Mouse (Mus musculus): ENCODE measurements at regions not wholly inside any gene's neighbourhood (a gene's known extent, or its start where the extent isn't known, plus 50 kb on each side); places are given as distances from the start of the nearest gene placed in this dataset.
A peak's percentile ranks its signal among the peaks of the same experiment; 100 is the strongest.

DNA sequence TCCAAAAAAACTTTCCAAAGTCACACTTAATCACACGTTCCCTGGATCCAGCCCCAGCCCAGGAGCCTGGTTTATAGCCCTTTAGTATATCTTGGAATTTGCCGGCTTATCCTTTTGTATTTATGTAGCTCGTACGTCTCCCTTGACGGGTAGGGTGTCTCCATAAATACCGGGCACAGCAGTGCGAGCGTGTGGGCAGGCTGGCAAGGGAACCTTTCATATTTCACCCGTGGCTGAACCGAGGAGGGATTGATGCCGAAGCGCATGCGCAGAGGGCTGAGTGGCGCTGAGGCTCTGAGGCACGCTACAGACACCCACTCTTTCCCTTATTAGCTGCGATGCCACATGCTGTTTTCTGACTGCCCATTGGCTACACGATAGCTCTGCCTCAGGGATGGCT lies 301.9 kb upstream of the Kcnab2 start:
- no peak overlapping the region for H3K27ac ChIP-seq (ENCODE audit: low read depth)
- DNase-seq (peak; percentile 4), ATAC-seq (ENCODE audit: insufficient read depth) (no peak)
- H3K9ac ChIP-seq = no peak overlapping the region
- no peak overlapping the region for H3K4me3 ChIP-seq (ENCODE audit: low read depth, low read length)
- H3K4me1 ChIP-seq (ENCODE audit: insufficient read depth) = no peaks in the 10 kb centered on the region
- no peak for TF ChIP-seq CTCF (IDR thresholded peaks at IDR 0.05; ENCODE audit: low read depth)
- no peak overlapping the region for H3K4me2 ChIP-seq
- WGBS = 72% methylated on average over 17 of the region's 17 CpGs
- H3K27me3 ChIP-seq (ENCODE audit: insufficient read depth, low read length) = no peaks in the 10 kb centered on the region
- no peaks in the 10 kb centered on the region for H3K36me3 ChIP-seq (ENCODE audit: insufficient read depth)
- no peaks in the 10 kb centered on the region for H3K9me3 ChIP-seq (ENCODE audit: low read depth, low read length)

- Histone ChIP-seq H3K36me3 (ENCODE audit: insufficient read depth) (no peaks in the 10 kb centered on the region), H3K4me2 (no peak overlapping the region), H3K9ac (no peak overlapping the region), H3K4me3 (ENCODE audit: low read depth, low read length) (no peak overlapping the region), H3K4me1 (ENCODE audit: insufficient read depth) (no peaks in the 10 kb centered on the region), H3K27me3 (ENCODE audit: insufficient read depth, low read length) (no peaks in the 10 kb centered on the region), H3K9me3 (ENCODE audit: low read depth, low read length) (no peaks in the 10 kb centered on the region), H3K27ac (ENCODE audit: low read depth) (no peak overlapping the region)
- no peak for ATAC-seq (ENCODE audit: insufficient read depth)
- 65% methylated on average over 6 of the region's 6 CpGs for WGBS
- TF ChIP-seq CTCF (IDR thresholded peaks at IDR 0.05; ENCODE audit: low read depth) = no peak
- no peak for DNase-seq
These were observed 298.1 kb upstream of the Kcnab2 start for GRCm38 (mm10) chr4:152775801-152776200.

DNA sequence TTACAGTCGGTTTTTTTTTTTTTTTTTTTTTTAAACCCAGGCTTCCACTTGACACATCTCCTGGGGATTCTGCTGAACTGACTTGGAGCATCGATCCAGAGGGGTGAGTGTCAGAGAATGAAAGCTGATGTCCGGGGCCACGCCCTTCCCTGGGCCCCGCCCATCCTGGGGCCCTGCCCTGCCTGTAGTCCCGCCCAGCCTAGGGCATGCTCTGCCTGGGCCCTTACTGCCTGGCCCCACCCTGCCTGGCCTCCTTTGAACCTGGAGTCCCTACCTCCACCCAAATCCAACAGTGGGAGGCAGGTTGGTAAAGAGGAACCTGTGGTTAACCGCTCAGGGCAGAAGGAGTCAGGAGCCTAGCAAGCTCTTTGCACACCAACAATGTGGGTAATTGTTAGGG lies 293.7 kb upstream of the Kcnab2 start:
- WGBS = 72% methylated on average over 7 of the region's 7 CpGs
- no peaks in the 10 kb centered on the region for H3K4me1 ChIP-seq (ENCODE audit: insufficient read depth)
- H3K4me3 ChIP-seq (ENCODE audit: low read depth, low read length) = no peak overlapping the region
- DNase-seq = no peak
- no peak overlapping the region for H3K9ac ChIP-seq
- H3K27me3 ChIP-seq (ENCODE audit: insufficient read depth, low read length) = no peaks in the 10 kb centered on the region
- TF ChIP-seq CTCF (IDR thresholded peaks at IDR 0.05; ENCODE audit: low read depth) = no peak
- H3K9me3 ChIP-seq (ENCODE audit: low read depth, low read length) = no peaks in the 10 kb centered on the region
- H3K4me2 ChIP-seq = no peak overlapping the region
- no peak for ATAC-seq (ENCODE audit: insufficient read depth)
- no peaks in the 10 kb centered on the region for H3K36me3 ChIP-seq (ENCODE audit: insufficient read depth)
- no peak overlapping the region for H3K27ac ChIP-seq (ENCODE audit: low read depth)

DNA sequence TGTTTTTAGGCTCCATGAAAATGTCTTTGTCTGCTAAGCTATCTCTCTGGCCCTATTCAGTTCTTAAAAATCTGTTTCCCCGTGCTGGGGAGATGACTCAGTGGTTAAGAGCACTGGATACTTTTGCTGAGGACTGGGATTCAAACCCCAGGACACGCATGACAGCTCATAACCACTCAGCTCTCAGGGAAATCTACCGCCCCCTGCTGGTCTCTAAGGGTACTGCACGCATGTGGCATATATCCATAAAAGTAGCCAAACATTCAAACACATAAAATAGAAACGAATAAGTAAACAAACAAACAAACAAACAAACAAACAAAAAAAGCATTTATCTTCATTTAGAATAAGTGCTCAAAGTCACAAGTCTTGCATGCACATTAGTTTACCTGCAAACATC lies 289.7 kb upstream of the Kcnab2 start:
- ATAC-seq (ENCODE audit: insufficient read depth) (no peak), DNase-seq (no peak)
- Histone ChIP-seq H3K4me3 (ENCODE audit: low read depth, low read length) (no peak overlapping the region), H3K36me3 (ENCODE audit: insufficient read depth) (no peaks in the 10 kb centered on the region), H3K9ac (no peak overlapping the region), H3K4me2 (no peak overlapping the region), H3K27me3 (ENCODE audit: insufficient read depth, low read length) (no peaks in the 10 kb centered on the region), H3K9me3 (ENCODE audit: low read depth, low read length) (peaks cover 4% of the 10 kb centered on the region; the same call in 1 of the 2 replicates), H3K4me1 (ENCODE audit: insufficient read depth) (no peaks in the 10 kb centered on the region), H3K27ac (ENCODE audit: low read depth) (no peak overlapping the region)
- WGBS = 81% methylated on average over 5 of the region's 5 CpGs
- TF ChIP-seq CTCF (IDR thresholded peaks at IDR 0.05; ENCODE audit: low read depth) = peak; percentile 46

GRCm38 (mm10) chr4:152763116-152763515 lies 285.4 kb upstream of the Kcnab2 start:
- H3K4me3 ChIP-seq (ENCODE audit: low read depth, low read length) = no peak overlapping the region
- H3K9ac ChIP-seq = no peak overlapping the region
- no peaks in the 10 kb centered on the region for H3K4me1 ChIP-seq (ENCODE audit: insufficient read depth)
- TF ChIP-seq CTCF (IDR thresholded peaks at IDR 0.05; ENCODE audit: low read depth) = no peak
- H3K27me3 ChIP-seq (ENCODE audit: insufficient read depth, low read length) = no peaks in the 10 kb centered on the region
- no peaks in the 10 kb centered on the region for H3K36me3 ChIP-seq (ENCODE audit: insufficient read depth)
- 42% methylated on average over 6 of the region's 6 CpGs for WGBS
- ATAC-seq (ENCODE audit: insufficient read depth) (no peak), DNase-seq (no peak)
- no peak overlapping the region for H3K27ac ChIP-seq (ENCODE audit: low read depth)
- H3K9me3 ChIP-seq (ENCODE audit: low read depth, low read length) = peaks cover 4% of the 10 kb centered on the region; the same call in 1 of the 2 replicates
- no peak overlapping the region for H3K4me2 ChIP-seq

- TF ChIP-seq CTCF (IDR thresholded peaks at IDR 0.05; ENCODE audit: low read depth) = no peak
- DNase-seq (no peak), ATAC-seq (ENCODE audit: insufficient read depth) (no peak)
- Histone ChIP-seq H3K9ac (no peak overlapping the region), H3K4me2 (no peak overlapping the region), H3K27me3 (ENCODE audit: insufficient read depth, low read length) (no peaks in the 10 kb centered on the region), H3K36me3 (ENCODE audit: insufficient read depth) (no peaks in the 10 kb centered on the region), H3K27ac (ENCODE audit: low read depth) (no peak overlapping the region), H3K4me1 (ENCODE audit: insufficient read depth) (no peaks in the 10 kb centered on the region), H3K9me3 (ENCODE audit: low read depth, low read length) (peaks cover 4% of the 10 kb centered on the region; the same call in 1 of the 2 replicates), H3K4me3 (ENCODE audit: low read depth, low read length) (no peak overlapping the region)
- 74% methylated on average over 4 of the region's 4 CpGs for WGBS
These were observed 284.9 kb upstream of the Kcnab2 start for GRCm38 (mm10) chr4:152762576-152762975.

- no peaks in the 10 kb centered on the region for H3K27me3 ChIP-seq (ENCODE audit: insufficient read depth, low read length)
- WGBS = 72% methylated on average over 5 of the region's 5 CpGs
These were observed 279.5 kb upstream of the Kcnab2 start for GRCm38 (mm10) chr4:152757191-152757590.

DNA sequence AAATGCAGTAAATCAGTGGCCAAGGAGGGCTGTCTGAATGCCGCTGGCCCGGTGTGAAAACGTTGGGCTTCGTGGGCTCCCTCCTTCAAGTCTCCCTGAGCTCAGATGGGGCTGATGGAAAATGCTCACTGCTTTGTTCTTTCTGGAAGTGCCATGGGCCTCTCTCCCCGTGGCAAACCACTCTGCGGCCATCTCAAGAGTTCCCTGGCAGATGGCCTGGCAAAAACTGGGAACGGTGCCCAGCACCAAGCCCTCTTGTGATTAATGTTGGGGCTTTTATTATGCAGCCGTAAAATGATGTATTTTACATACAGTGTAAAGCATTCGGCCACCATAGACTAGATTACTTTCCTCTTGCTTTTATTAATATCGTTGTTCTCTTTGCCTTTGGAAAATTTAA lies 278.9 kb upstream of the Kcnab2 start:
- Histone ChIP-seq H3K27me3 (ENCODE audit: insufficient read depth, low read length) (no peaks in the 10 kb centered on the region), H3K9me3 (ENCODE audit: low read depth, low read length) (no peaks in the 10 kb centered on the region), H3K36me3 (ENCODE audit: insufficient read depth) (no peaks in the 10 kb centered on the region), H3K9ac (no peak overlapping the region), H3K4me1 (ENCODE audit: insufficient read depth) (no peaks in the 10 kb centered on the region), H3K27ac (ENCODE audit: low read depth) (no peak overlapping the region), H3K4me3 (ENCODE audit: low read depth, low read length) (no peak overlapping the region), H3K4me2 (no peak overlapping the region)
- DNase-seq = no peak
- WGBS = 74% methylated on average over 10 of the region's 10 CpGs
- TF ChIP-seq CTCF (IDR thresholded peaks at IDR 0.05; ENCODE audit: low read depth) = no peak
- ATAC-seq (ENCODE audit: insufficient read depth) = no peak

More at GRCm38 (mm10) chr4:152757191-152757590, 279.5 kb upstream of the Kcnab2 start:
- DNase-seq = no peak
- Histone ChIP-seq H3K4me3 (ENCODE audit: low read depth, low read length) (no peak overlapping the region), H3K4me2 (no peak overlapping the region), H3K27ac (ENCODE audit: low read depth) (no peak overlapping the region), H3K9ac (no peak overlapping the region), H3K4me1 (ENCODE audit: insufficient read depth) (no peaks in the 10 kb centered on the region), H3K9me3 (ENCODE audit: low read depth, low read length) (no peaks in the 10 kb centered on the region), H3K36me3 (ENCODE audit: insufficient read depth) (no peaks in the 10 kb centered on the region)
- TF ChIP-seq CTCF (IDR thresholded peaks at IDR 0.05; ENCODE audit: low read depth) = no peak
- ATAC-seq (ENCODE audit: insufficient read depth) = no peak
